Mouse (Mus musculus): Measurements from ENCODE around the gene Lrguk. TPM values are rescaled to one million over a fixed set of nuclear protein-coding genes. Genes with fewer than 3 reads are reported as not detected.

The Lrguk gene
- total and polyA plus RNA-seq, 3 experiments = 0.12 to 1.6 TPM; not detected in 1

- Histone ChIP-seq H3K4me3 (ENCODE audit: control insufficient read depth in 1 of 2, insufficient read depth in 1 of 2, low read depth in 2 of 2, low read length in 2 of 2) (no peak overlapping the region), H3K4me1 (ENCODE audit: control insufficient read depth in 1 of 2, insufficient read depth in 2 of 2, low read length in 2 of 2) (no peaks in the 10 kb centered on the region), H3K9me3 (replicated peaks; ENCODE audit: insufficient read depth, low read length) (no peaks in the 10 kb centered on the region), H3K9ac (ENCODE audit: control insufficient read depth, low read depth, low read length, poor library complexity, severe bottlenecking) (no peak overlapping the region), H3K27ac (ENCODE audit: control insufficient read depth, low read depth, low read length) (no peak overlapping the region), H3K79me2 (ENCODE audit: control insufficient read depth, insufficient read depth, low read length, poor library complexity) (no peaks in the 10 kb centered on the region), H3K27me3 (ENCODE audit: control insufficient read depth in 1 of 2, insufficient read depth in 2 of 2, low read length in 2 of 2) (peaks cover 0 to 2% of the 10 kb centered on the region in 2 experiments; a peak in 1 of 4 replicates), H3K36me3 (ENCODE audit: control insufficient read depth in 1 of 2, insufficient read depth in 2 of 2, low read length in 2 of 2) (no peaks in the 10 kb centered on the region)
- DNase-seq (ENCODE audit: low read depth, low spot score) = no peak
- no peak for TF ChIP-seq POLR2AphosphoS2 (IDR thresholded peaks at IDR 0.05; ENCODE audit: low read length)
- TF ChIP-seq SIN3A (IDR thresholded peaks at IDR 0.05; ENCODE audit: low read length) = no peak
- TF ChIP-seq ZNF384 (IDR thresholded peaks at IDR 0.05; ENCODE audit: low read depth, low read length) = no peak
- TF ChIP-seq POLR2A (IDR thresholded peaks at IDR 0.05; ENCODE audit: control insufficient read depth in 1 of 2, insufficient read depth in 1 of 2, low read depth in 1 of 2, low read length in 2 of 2, poor library complexity in 1 of 2) = no peak
- TF ChIP-seq TCF12 (IDR thresholded peaks at IDR 0.05; ENCODE audit: low read depth, low read length) = no peak
- TF ChIP-seq POLR2AphosphoS5 (IDR thresholded peaks at IDR 0.05; ENCODE audit: borderline replicate concordance, low read depth, low read length) = no peak
- no peak for TF ChIP-seq SMC3 (IDR thresholded peaks at IDR 0.05; ENCODE audit: low read depth, low read length)
- no peak for TF ChIP-seq MEF2A (IDR thresholded peaks at IDR 0.05; ENCODE audit: extremely low read depth, insufficient replicate concordance, low read depth, low read length, poor library complexity, severe bottlenecking)
- TF ChIP-seq NRF1 (IDR thresholded peaks at IDR 0.05; ENCODE audit: insufficient read depth, low read depth, low read length, poor library complexity, severe bottlenecking) = no peak
- no peak for TF ChIP-seq ELF1 (IDR thresholded peaks at IDR 0.05; ENCODE audit: low read depth, low read length)
- no peak for TF ChIP-seq JUND (IDR thresholded peaks at IDR 0.05; ENCODE audit: low read depth, low read length)
Observed at GRCm38 (mm10) chr6:34091537-34091936, 62.3 kb downstream of the Lrguk start.

DNA sequence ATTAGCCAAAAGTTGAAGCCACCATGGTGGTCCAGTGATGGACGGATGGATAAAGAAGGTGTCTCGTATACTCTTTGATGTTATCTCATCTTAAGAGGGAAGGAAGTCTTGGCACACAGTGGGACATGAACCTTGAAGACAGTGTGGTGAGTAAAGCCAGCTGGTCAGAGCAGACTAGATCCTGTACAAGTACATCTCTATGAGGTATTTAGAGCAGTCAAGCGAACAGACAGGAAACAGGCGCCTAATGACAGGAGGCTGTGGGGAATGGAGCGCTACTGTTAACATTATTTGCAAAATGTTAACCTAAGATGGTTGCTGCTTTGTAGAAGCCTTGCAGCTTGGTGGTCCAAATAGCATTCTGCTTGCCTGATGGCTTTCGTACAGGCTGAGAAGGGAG is 67.0 kb downstream of the Lrguk start:
- Histone ChIP-seq H3K4me1 (ENCODE audit: control insufficient read depth in 1 of 2, insufficient read depth in 2 of 2, low read length in 2 of 2) (no peaks in the 10 kb centered on the region), H3K79me2 (ENCODE audit: control insufficient read depth, insufficient read depth, low read length, poor library complexity) (no peaks in the 10 kb centered on the region), H3K27ac (ENCODE audit: control insufficient read depth, low read depth, low read length) (no peak overlapping the region), H3K4me3 (ENCODE audit: control insufficient read depth in 1 of 2, insufficient read depth in 1 of 2, low read depth in 2 of 2, low read length in 2 of 2) (no peak overlapping the region), H3K27me3 (ENCODE audit: control insufficient read depth in 1 of 2, insufficient read depth in 2 of 2, low read length in 2 of 2) (peaks cover 0 to 2% of the 10 kb centered on the region in 2 experiments; a peak in 1 of 4 replicates), H3K9ac (ENCODE audit: control insufficient read depth, low read depth, low read length, poor library complexity, severe bottlenecking) (no peak overlapping the region), H3K9me3 (replicated peaks; ENCODE audit: insufficient read depth, low read length) (no peaks in the 10 kb centered on the region), H3K36me3 (ENCODE audit: control insufficient read depth in 1 of 2, insufficient read depth in 2 of 2, low read length in 2 of 2) (no peaks in the 10 kb centered on the region)
- DNase-seq (ENCODE audit: low read depth, low spot score) = no peak
- TF ChIP-seq ZNF384 (IDR thresholded peaks at IDR 0.05; ENCODE audit: low read depth, low read length) = no peak
- no peak for TF ChIP-seq CHD1 (IDR thresholded peaks at IDR 0.05; ENCODE audit: low read depth, low read length)
- TF ChIP-seq GATA1 (IDR thresholded peaks at IDR 0.05; ENCODE audit: low read depth, low read length) = no peak
- no peak for TF ChIP-seq ELF1 (IDR thresholded peaks at IDR 0.05; ENCODE audit: low read depth, low read length)
- no peak for TF ChIP-seq CHD2 (IDR thresholded peaks at IDR 0.05; ENCODE audit: low read length)
- no peak for TF ChIP-seq MEF2A (IDR thresholded peaks at IDR 0.05; ENCODE audit: extremely low read depth, insufficient replicate concordance, low read depth, low read length, poor library complexity, severe bottlenecking)
- no peak for TF ChIP-seq MAZ (IDR thresholded peaks at IDR 0.05; ENCODE audit: low read depth, low read length)
- no peak for TF ChIP-seq RCOR1 (IDR thresholded peaks at IDR 0.05; ENCODE audit: low read depth, low read length)
- TF ChIP-seq JUND (IDR thresholded peaks at IDR 0.05; ENCODE audit: low read depth, low read length) = no peak
- TF ChIP-seq ZKSCAN1 (IDR thresholded peaks at IDR 0.05; ENCODE audit: low read depth, low read length) = no peak
- TF ChIP-seq ETS1 (IDR thresholded peaks at IDR 0.05; ENCODE audit: low read depth, low read length) = no peak
